Mouse (Mus musculus) CD4-positive, CD25-positive, alpha-beta regulatory T cell, adult 2 months (primary cell): ENCODE measurements around the gene Etfa.

Experiments used
- DNase-seq: peaks from one replicate; pipeline ENCODE4 v3.0.0-alpha.2; 2012; ENCODE audit warnings: low read depth, low spot score

Gene Etfa

DNA sequence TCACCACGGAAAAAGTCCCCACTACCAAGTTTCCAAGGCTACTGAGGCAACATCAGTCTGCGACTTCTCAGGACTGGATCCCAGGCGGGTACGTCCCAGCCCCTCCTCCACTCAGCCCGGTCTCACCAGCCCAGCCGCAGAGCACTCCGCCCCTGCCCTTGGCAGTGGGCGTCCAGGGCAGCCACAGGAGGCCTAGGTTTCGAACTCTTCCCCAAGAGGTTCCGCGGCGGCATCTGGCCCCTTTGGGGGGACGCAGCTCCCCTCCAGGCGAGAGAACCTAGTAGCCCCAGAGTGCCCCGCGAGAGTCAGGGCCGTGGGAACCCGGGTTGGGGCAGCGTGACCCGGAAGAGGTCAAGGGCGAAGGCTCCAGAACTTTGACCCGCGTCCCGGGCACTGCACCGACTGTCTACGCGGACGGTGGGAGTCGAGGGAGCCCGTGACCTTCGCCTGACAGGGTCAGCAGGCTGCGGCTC lies 486 bp downstream of the Etfa start:
- DNase-seq: peak; percentile 67

- DNase-seq: no peak
Measured at GRCm38 (mm10) chr9:55510651-55511235, 1.3 kb downstream of the Etfa start.

- DNase-seq: no peak
Measured at GRCm38 (mm10) chr9:55509731-55510130, 2.3 kb downstream of the Etfa start.

DNA sequence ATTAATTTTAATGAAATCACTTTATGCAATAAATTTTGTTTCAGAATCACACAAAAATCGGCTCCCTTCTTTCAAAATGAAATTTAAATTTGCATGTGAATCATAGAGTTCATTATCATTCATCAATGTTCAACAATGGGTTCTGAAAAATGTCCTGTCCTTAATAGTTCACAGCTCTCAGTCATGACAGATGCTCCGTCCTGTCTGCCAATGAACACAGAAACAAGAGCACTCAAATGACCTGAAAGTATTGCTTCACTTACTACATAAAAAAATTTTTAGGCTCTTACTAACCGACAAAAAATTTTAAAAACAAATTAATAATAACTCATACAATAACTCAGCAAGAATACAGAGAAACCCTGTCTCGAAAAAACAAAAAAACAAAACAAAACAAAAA lies 3.3 kb downstream of the Etfa start:
- DNase-seq: no peak

GRCm38 (mm10) chr9:55507922-55508321 lies 4.1 kb downstream of the Etfa start:
- DNase-seq: no peak

DNA sequence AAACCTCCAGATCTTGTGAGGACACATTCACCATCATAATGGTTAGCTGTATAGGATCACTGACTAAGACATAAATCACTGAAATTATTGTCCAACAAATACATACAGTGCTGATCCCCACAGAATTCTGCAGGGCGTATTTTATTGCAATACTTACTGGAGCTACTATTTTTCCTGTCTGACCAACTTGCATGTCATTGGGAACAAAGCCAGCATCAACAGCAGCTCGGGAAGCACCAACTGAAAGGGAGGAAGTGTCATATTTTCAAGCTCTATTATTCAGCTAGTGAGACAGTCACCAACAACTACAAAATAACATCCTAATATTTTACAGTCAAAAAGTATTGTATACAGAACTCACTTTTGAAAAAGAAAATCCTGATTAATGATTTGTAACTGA lies 29.9 kb downstream of the Etfa start:
- no peak for DNase-seq

- no peak for DNase-seq
Measured at GRCm38 (mm10) chr9:55478699-55479098, 33.3 kb downstream of the Etfa start.

- DNase-seq: no peak
Measured at GRCm38 (mm10) chr9:55476084-55476483, 36.0 kb downstream of the Etfa start.

DNA sequence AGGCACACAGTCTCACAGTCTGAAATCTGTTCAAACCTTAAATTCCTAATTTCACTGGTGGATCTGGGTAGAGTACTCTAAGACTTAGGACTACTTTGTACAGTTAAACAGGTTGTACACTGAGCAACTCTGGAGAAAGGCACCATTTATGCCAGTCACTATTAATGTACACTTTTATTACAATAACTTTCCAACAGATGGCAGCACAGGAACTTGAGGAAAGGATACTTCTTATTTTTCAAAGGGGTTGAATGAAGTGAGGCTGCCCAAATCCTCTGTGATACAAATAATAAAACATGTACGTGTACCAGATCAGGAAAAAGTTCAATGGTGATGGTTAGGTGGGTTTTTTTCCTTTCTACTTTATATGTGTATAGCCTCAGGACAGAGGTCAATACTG lies 43.6 kb downstream of the Etfa start:
- peak; percentile 36 for DNase-seq

GRCm38 (mm10) chr9:55453366-55453765 lies 58.7 kb downstream of the Etfa start:
- no peak for DNase-seq

- DNase-seq: no peak
Measured at GRCm38 (mm10) chr9:55452906-55453305, 59.1 kb downstream of the Etfa start.

- DNase-seq: no peak
Measured at GRCm38 (mm10) chr9:55451426-55451825, 60.6 kb downstream of the Etfa start.

DNA sequence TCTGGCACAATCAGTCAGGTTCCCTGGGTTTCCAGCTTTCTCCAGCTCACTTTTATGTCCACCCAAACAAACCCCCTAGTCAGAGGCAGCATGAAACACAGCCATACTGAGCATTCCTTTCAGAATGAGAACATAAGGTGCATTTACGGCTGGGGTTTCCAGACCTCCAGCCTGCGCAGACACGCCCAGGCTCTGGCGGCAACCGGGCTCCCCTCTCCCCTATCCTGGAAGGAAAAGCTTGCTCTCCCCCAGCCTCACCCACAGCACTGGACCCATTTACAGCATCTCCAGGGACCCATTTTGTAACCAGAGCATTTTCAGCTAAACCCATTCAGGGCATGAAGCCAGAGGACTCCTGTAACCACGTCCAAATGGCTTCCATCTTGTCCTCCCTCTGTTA lies 62.0 kb downstream of the Etfa start:
- DNase-seq: no peak

GRCm38 (mm10) chr9:55449108-55449507 lies 62.9 kb downstream of the Etfa start:
- DNase-seq: no peak

DNA sequence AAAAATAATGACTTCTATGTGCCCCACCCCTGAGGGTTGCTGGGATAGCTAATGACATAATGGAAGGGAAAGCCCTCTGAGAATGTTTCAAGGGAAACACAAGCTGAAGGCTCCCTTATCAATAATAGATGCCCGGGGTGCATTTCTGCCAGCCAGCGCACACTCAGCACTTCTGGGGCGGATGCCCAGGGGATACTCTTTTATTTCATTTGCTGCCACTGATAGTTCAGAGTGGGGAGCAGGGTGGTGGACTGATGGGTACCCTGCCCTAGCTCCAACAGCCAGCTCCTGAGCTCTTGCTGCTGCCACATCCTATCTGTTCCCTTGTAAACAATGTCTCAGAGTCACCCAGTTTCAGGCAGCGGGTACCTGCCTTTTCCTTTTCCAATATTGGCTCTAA lies 64.5 kb downstream of the Etfa start:
- DNase-seq: no peak

- no peak for DNase-seq
Measured at GRCm38 (mm10) chr9:55439206-55439780, 72.8 kb downstream of the Etfa start.

- DNase-seq: no peak
Measured at GRCm38 (mm10) chr9:55438433-55438832, 73.6 kb downstream of the Etfa start.

DNA sequence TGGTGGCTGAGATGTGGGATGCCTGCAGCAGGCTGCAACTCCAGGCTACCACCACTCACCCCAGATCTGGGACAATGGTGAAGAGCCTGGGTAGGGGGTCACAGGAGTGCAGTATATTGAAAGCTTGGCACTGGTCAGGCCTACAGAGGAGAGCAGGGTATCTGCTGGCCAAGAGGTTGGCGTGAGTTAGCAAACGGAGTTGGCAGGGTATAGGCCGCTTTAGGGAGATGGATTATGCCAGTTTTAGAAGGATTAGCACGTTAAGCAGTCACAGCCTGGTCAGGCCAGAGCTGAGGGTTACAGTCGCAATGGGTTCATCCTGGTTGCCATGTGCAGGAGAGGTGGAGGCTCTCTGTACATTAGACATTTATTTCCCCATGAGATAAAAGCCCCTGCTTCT lies 78.2 kb downstream of the Etfa start:
- DNase-seq: no peak

DNA sequence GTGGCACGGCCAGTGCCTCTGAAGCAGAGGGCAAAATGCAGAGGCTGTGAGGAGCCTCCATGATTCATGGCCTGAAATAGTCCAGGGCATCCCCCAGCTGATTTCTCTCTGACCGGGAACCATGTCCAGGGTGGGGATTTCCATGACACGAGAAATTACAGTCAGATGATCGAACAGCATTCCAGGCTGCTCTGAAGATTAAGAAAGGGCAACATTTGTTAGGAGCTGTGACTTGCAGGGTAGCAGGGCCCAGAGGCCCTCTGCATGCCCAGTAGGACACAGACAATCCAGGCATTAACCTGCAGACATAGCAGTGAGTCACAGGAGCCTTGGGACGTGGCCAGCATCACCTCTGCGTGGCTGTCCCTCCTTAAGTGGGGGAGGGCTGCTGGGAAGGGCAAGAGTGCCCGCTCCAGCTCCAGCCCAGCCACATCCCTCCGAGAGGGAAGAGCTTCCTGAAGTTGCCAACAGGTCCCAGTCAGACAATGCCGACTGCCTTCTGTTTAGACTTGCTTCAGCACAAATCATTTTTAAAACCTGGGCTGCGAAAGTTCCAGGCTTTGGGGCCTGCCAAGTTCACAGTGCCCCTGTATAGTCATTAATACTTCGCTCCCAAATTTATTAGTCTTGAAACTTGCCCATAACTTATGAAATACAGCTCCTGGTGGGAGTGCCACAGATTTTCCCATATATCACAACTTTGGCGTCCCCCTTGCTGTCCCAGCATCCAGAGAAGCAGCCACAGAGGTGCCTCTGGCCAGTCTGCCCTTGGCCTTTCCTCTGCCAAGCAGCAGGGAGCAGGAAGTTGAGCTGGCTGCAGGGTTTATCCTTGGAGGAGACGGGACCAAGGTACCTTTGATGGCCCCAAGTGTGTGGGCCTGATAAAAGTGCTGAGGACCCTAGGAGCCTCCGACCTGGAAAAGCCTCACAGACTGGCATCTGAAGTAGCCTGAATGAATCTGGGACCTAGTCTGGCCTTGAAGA lies 79.4 kb downstream of the Etfa start:
- no peak for DNase-seq

DNA sequence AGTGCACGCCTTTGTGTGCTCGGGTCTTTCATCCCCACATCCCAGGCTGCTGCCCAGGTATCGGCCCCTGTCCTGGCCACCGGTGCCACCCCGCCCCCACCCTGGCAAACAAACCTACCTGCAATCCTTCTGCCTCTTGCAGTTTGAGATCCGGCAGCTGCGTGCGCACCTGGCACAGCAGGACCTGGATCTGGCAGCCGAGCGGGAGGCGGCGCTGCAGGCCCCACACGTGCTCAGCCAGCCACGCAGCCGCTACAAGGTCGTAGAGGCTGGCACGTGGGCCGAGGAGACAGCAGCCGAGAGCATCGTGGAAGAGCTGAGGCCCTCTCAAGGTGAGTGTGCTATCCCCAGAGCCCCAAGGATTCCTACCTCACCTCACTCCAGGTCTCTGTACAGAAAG lies 81.9 kb downstream of the Etfa start:
- DNase-seq: no peak

- peak; percentile 86 for DNase-seq
Measured at GRCm38 (mm10) chr9:55429242-55429975, 82.6 kb downstream of the Etfa start.

DNA sequence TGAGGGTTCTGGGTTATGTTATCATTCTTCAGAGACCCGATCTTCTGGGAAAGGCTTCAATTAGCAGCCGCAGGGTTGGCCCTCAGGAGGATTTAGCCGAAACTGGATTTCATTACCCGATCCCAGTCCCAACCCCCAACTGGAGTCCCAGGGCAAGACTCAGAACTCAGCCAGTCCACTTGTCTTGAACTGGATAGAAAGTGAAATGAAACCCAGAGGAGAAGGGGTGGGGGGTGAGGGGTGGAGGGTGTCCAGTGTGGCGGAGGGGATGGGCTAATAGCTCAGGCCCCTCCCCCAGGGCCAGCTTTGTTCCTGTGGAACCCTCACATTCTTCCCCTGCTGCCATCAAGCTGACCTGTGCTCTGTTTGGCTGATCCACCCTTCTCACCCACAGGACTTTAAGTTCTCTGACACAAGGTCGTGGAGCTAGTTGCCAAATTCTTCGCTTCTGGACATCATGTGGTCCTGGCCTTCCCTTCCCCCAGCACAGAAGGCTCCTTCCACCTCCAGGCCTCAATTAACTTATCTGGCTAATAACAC lies 86.7 kb downstream of the Etfa start:
- no peak for DNase-seq
